Mouse (Mus musculus) E14TG2a.4 (cell line): Measurements from ENCODE around the gene Aox3.

Source experiments
- H3K27me3 ChIP-seq: 2 replicates; pipeline ENCODE4 v1.6.1; 2014; ENCODE audit warnings: low read length, control low read depth; ENCODE audit not compliant: insufficient read depth
- H3K36me3 ChIP-seq: 2 replicates; pipeline ENCODE4 v1.6.1; 2014; ENCODE audit warnings: low read length, control low read depth; ENCODE audit not compliant: insufficient read depth
- H3K4me1 ChIP-seq: replicated peaks from 2 replicates; pipeline ENCODE4 v1.6.1; 2014; ENCODE audit warnings: low read depth, low read length, control low read depth
- H3K4me3 ChIP-seq: replicated peaks from 2 replicates; pipeline ENCODE4 v1.5.1; 2014; ENCODE audit warnings: mild to moderate bottlenecking, low read length
- H3K9me3 ChIP-seq: 2 replicates; pipeline ENCODE4 v1.6.1; 2014; ENCODE audit warnings: low read length, control low read depth
- CTCF ChIP-seq: conservative IDR thresholded peaks from 2 replicates; pipeline ENCODE4 v1.5.1; 2014; ENCODE audit warnings: low read length
- NANOG ChIP-seq: IDR thresholded peaks from 2 replicates; pipeline ENCODE4 v1.6.1; 2014; ENCODE audit warnings: borderline replicate concordance, low read length, mixed read lengths
- POU5F1 ChIP-seq: IDR thresholded peaks from 2 replicates; pipeline ENCODE4 v1.6.1; 2014; ENCODE audit warnings: low read length, borderline replicate concordance

Gene Aox3

DNA sequence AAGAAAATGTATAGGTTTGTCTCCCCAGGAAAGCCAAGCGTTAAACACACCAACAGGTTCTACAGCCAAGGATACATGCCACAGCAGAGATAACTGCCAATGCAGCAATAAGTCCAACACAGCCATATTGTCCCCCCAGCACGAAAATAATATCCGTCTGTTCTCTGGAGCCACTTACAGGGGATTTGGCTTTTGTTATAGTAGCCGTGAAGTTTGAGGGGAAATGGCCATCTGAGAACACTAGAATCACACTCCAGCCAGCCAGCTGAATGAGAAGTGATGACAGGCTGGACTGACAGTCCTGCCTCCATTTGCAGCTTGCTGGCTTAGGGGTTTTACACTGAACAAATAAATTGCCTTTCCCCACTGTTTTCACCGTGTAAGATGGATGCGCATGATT is 108.1 kb downstream of the Aox3 start:
- TF ChIP-seq CTCF (no peak), POU5F1 (no peak), NANOG (no peak)
- no peak overlapping the region for H3K4me3 ChIP-seq
- peaks cover 6% of the 10 kb centered on the region; the same call in 1 of the 2 replicates for H3K4me1 ChIP-seq
- H3K36me3 ChIP-seq: no peaks in the 10 kb centered on the region
- no peaks in the 10 kb centered on the region for H3K9me3 ChIP-seq
- no peaks in the 10 kb centered on the region for H3K27me3 ChIP-seq

GRCm38 (mm10) chr1:58221879-58222278 is 108.9 kb downstream of the Aox3 start:
- H3K27me3 ChIP-seq: no peaks in the 10 kb centered on the region
- no peaks in the 10 kb centered on the region for H3K36me3 ChIP-seq
- H3K4me3 ChIP-seq: no peak overlapping the region
- peaks cover 6% of the 10 kb centered on the region; the same call in 1 of the 2 replicates for H3K4me1 ChIP-seq
- no peaks in the 10 kb centered on the region for H3K9me3 ChIP-seq
- TF ChIP-seq NANOG (no peak), CTCF (no peak), POU5F1 (no peak)

DNA sequence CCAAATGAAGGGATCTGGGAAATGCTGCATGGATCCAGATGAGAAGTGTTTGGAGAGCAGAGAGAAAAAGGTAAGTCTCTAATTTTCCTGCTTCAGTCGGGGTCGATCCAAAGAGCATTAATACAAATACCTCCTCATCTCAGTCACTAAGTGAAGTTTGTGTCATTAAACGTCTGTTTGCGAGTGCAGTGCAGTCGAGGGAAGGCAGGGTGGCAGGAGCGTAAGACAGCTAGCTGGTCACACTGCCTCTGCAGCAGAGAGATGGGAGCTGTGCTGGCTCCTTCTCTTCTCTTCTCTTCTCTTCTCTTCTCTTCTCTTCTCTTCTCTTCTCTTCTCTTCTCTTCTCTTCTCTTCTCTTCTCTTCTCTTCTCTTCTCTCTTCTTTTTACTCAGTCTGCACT is 115.2 kb downstream of the Aox3 start:
- no peaks in the 10 kb centered on the region for H3K36me3 ChIP-seq
- H3K4me3 ChIP-seq: no peak overlapping the region
- TF ChIP-seq CTCF (no peak), NANOG (no peak), POU5F1 (no peak)
- H3K27me3 ChIP-seq: no peaks in the 10 kb centered on the region
- no peaks in the 10 kb centered on the region for H3K4me1 ChIP-seq
- H3K9me3 ChIP-seq: no peaks in the 10 kb centered on the region

DNA sequence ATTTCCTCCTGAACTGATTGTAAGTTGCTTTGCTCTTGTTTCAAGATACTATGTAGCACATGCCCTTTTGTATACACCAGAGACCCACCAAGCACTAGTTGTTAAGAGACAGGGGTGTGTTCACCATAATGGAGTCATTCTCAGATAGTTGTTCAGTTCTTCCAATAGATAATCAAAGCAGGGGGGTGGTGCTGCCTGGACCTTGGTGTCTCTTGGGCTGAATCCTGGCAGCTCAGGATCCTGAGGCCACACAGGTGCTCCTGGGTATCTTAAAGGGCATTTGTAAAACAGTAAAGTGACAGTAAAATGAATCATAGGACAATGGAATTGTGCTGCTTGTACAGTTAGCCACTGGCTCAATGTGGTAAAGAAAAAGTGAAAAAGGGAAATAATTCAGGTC is 116.0 kb downstream of the Aox3 start:
- H3K27me3 ChIP-seq: no peaks in the 10 kb centered on the region
- TF ChIP-seq CTCF (no peak), NANOG (no peak), POU5F1 (no peak)
- no peak overlapping the region for H3K4me3 ChIP-seq
- H3K36me3 ChIP-seq: no peaks in the 10 kb centered on the region
- H3K4me1 ChIP-seq: no peaks in the 10 kb centered on the region
- no peaks in the 10 kb centered on the region for H3K9me3 ChIP-seq

DNA sequence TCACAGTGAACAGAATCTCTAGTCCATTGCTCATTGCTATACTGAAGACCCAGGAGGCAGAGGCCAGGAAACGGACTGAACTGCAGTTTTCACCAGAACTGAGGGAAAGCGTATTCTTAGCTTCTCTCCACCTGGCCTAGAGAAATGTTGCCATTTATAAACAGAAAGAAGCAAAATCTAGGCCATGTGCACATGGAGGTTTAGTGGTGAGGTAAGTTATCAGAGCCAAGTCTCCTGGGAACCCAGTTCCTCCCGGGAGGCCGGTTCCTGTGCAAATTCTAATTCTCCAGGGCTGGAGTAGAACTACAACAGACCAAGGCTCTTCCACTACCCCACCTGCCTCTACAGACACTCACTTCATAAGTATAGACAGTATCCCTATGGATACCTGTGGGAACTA is 116.8 kb downstream of the Aox3 start:
- TF ChIP-seq POU5F1 (no peak), CTCF (no peak), NANOG (no peak)

DNA sequence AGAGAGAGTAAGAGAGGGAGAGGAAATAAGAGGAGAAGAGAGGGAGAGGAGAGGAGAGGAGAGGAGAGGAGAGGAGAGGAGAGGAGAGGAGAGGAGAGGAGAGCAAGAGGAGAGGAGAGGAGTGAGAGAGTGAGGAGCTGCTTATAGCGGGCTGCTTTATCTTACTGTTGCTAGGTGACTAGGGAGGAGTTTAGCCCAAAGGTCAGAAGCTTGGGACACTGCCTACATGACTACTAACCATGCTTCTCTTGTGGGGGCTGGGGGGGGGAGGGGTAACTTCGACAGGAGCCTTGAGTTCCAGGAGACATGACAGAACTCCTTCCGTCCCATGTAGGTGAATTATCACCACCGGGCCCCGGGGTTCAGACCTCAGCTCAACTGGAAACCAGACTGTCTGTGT is 117.6 kb downstream of the Aox3 start:
- no peaks in the 10 kb centered on the region for H3K27me3 ChIP-seq
- H3K36me3 ChIP-seq: no peaks in the 10 kb centered on the region
- H3K4me3 ChIP-seq: no peak overlapping the region
- no peaks in the 10 kb centered on the region for H3K9me3 ChIP-seq
- TF ChIP-seq NANOG (no peak), CTCF (no peak), POU5F1 (no peak)
- H3K4me1 ChIP-seq: no peaks in the 10 kb centered on the region

More for the DNA sequence above, 116.8 kb downstream of the Aox3 start:
- Histone ChIP-seq H3K9me3 (no peaks in the 10 kb centered on the region), H3K27me3 (no peaks in the 10 kb centered on the region), H3K4me1 (no peaks in the 10 kb centered on the region), H3K36me3 (no peaks in the 10 kb centered on the region), H3K4me3 (no peak overlapping the region)

DNA sequence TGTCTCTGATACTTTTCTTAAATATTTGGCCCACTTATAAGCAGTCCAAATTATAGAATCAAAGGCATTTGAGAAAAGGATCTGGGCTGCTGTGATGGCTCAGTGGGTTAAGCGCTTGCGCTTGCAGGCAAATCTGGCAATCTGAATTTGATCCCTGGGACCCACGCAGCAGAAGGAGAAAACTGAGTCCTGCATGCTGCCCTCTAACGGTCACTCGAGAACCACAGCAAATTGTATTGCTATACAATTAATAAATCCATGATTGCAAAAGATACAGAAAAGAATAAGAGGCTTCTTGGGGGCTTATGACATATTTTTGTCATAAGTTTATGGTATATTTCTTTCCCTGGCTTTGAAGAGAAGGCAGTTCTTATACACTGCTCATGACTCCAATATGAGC is 122.5 kb downstream of the Aox3 start:
- H3K9me3 ChIP-seq: no peaks in the 10 kb centered on the region
- H3K27me3 ChIP-seq: no peaks in the 10 kb centered on the region
- H3K36me3 ChIP-seq: no peaks in the 10 kb centered on the region
- 0 out of 2 replicates have a peak, but pooled peaks cover under 1% of the 10 kb centered on the region for H3K4me1 ChIP-seq
- H3K4me3 ChIP-seq: no peak overlapping the region
- TF ChIP-seq NANOG (no peak), POU5F1 (no peak), CTCF (no peak)

DNA sequence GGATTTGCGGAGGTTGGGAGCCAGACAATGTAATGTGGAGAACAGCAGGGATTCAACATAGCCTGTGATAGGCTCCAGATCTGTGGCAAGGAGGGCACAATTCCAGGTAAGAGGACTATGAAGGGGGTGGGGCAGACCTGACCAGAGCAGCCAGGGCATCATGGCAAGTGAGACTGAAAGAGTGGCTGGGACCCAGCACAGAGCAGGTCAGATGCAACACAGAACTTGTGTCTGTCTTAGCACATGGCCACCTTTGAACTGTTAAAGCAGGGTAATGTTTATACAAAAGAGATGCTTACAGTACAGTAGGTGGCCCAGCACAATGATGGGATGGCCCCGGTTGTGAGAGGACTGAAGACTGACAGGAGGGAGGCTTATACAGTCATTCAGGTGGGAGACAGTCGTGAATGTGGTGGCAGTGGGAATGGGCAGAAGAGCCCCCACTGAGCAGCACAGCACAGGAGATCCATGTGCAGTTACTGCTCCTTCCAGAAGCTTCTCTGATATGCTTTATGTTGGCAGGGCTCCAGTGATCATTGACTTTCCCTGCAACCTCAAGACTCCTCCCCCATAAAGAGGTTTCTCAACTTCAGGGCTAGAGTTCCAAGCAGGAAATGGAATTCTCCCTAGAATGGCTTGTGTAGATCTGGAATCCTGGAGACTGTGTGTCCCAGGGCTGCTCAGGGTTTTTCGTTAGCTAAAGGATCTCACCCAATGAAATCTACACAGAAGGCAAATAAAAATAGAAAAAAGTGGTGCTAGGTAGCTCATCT is 124.8 kb downstream of the Aox3 start:
- Histone ChIP-seq H3K4me3 (no peak overlapping the region), H3K36me3 (no peaks in the 10 kb centered on the region), H3K9me3 (no peaks in the 10 kb centered on the region), H3K27me3 (no peaks in the 10 kb centered on the region), H3K4me1 (peaks cover 3% of the 10 kb centered on the region; the same call in 1 of the 2 replicates)
- TF ChIP-seq POU5F1: no peak
- no peak for TF ChIP-seq CTCF
- TF ChIP-seq NANOG: no peak

DNA sequence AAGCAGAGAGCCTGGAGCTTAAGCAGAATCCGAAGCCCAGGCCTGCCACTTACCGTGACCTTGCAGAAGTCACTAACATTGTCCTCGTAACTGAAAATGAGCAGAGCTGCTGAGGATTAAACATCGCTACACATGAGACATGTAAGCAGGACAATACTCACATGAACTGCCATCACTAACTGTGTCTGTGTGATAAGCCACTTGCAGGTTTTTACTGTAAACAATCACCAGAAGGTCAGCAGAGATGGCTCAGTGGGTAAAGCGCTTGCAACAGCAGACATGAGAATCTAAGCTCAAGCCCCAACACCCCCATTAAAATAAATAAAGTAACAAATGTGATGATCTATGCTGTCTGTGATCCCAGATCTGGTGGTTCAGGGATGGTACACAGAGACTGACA is 125.5 kb downstream of the Aox3 start:
- Histone ChIP-seq H3K4me1 (peaks cover 3% of the 10 kb centered on the region; the same call in 1 of the 2 replicates), H3K4me3 (no peak overlapping the region), H3K27me3 (no peaks in the 10 kb centered on the region), H3K9me3 (no peaks in the 10 kb centered on the region), H3K36me3 (no peaks in the 10 kb centered on the region)
- no peak for TF ChIP-seq CTCF
- TF ChIP-seq POU5F1: no peak
